In the genomic region with DNA sequence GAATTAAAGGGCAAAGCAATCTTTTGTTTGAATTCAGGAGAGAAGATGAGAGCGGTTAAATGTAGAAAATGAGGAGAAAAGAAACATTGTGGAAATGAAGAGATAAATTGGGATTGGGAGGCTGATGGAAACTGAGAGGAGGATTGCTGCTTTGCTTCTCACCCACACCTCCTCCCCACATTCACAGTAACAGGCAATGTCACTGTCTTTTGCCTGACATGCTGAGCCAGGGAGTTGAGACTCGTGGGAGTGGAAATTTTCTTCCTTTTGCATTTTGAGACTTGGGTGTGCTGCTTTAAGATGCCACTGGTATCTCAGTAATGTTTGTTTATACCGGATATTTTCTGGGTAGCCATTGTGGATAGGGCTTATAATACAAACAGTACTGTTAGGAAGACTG, we compare ENCODE assay signal across 12 mouse cellular contexts.
DNase-seq lines count a peak whose midpoint lies in the region; ATAC-seq and TF ChIP-seq lines count a peak whose summit lies in the region.
"Had no signal": no experiment of that assay in that cellular context is flagged by ENCODE, and none has a peak within 500 bp of the region (broad histone marks: within the 10 kb centered on the region; RNA-seq: fewer than 3 reads in every experiment).

No protein-coding gene starts in this region.

- H3K4me1 ChIP-seq in heart, adult 2 months (ENCODE audit: control insufficient read depth, insufficient read depth, low read length): peaks cover 18% of the 10 kb centered on the region
- peaks cover 14% of the 10 kb centered on the region; the same call in 1 of the 2 replicates for H3K4me1 ChIP-seq in kidney, postnatal 0 days (replicated peaks; ENCODE audit: insufficient read depth, low read length)
- H3K4me1 ChIP-seq in kidney, embryonic 14.5 days (ENCODE audit: control insufficient read depth, insufficient read depth, low read length): peaks cover 10% of the 10 kb centered on the region; the same call in 1 of the 2 replicates
- H3K4me1 ChIP-seq in midbrain, embryonic 16.5 days (ENCODE audit: control insufficient read depth, insufficient read depth, low read length): peaks cover 4% of the 10 kb centered on the region
- H3K4me1 ChIP-seq in midbrain, embryonic 11.5 days (ENCODE audit: control insufficient read depth, insufficient read depth, low read length): 0 out of 2 replicates have a peak, but pooled peaks cover 3% of the 10 kb centered on the region
- H3K4me1 ChIP-seq: embryonic facial prominence, embryonic 15.5 days had no signal

- DNase-seq in heart, adult 2 months: no peak
- DNase-seq in heart, adult 18-20 months: no peak
- DNase-seq in kidney, postnatal 0 days (ENCODE audit: low spot score): peak; percentile 46
- DNase-seq in midbrain, embryonic 11.5 days (ENCODE audit: low spot score, missing footprints): no peak
- peak; percentile 39 for DNase-seq in lung, postnatal 36 days
- DNase-seq: forebrain, postnatal 0 days; layer of hippocampus, adult 9-11 months had no signal

- intact Hi-C loops in heart, adult 2 months (cut with DNase I): no loop called here

- no peaks in the 10 kb centered on the region for H3K9me3 ChIP-seq in kidney, postnatal 0 days (replicated peaks; ENCODE audit: low read length)
- H3K9me3 ChIP-seq in kidney, embryonic 14.5 days (ENCODE audit: control insufficient read depth, low read length): no peaks in the 10 kb centered on the region
- H3K9me3 ChIP-seq in midbrain, embryonic 16.5 days (replicated peaks; ENCODE audit: control insufficient read depth, low read length, poor library complexity, severe bottlenecking): no peaks in the 10 kb centered on the region
- no peaks in the 10 kb centered on the region for H3K9me3 ChIP-seq in midbrain, embryonic 11.5 days (ENCODE audit: control insufficient read depth, low read length)
- H3K9me3 ChIP-seq: embryonic facial prominence, embryonic 15.5 days; hindbrain, embryonic 12.5 days had no signal

- WGBS in heart, adult 2 months: 28% methylated on average over 3 of the region's 3 CpGs
- WGBS in kidney, postnatal 0 days: 32% methylated on average over 3 of the region's 3 CpGs
- WGBS in kidney, embryonic 14.5 days: 46% methylated on average over 3 of the region's 3 CpGs
- 57% methylated on average over 3 of the region's 3 CpGs for WGBS in midbrain, embryonic 16.5 days
- 70% methylated on average over 3 of the region's 3 CpGs for WGBS in midbrain, embryonic 11.5 days

- no peaks in the 10 kb centered on the region for H3K27me3 ChIP-seq in heart, adult 2 months (ENCODE audit: control insufficient read depth, insufficient read depth, low read length)
- no peaks in the 10 kb centered on the region for H3K27me3 ChIP-seq in kidney, postnatal 0 days (ENCODE audit: insufficient read depth, low read length)
- no peaks in the 10 kb centered on the region for H3K27me3 ChIP-seq in kidney, embryonic 14.5 days (ENCODE audit: control insufficient read depth, insufficient read depth, low read length)
- no peaks in the 10 kb centered on the region for H3K27me3 ChIP-seq in midbrain, embryonic 16.5 days (ENCODE audit: control insufficient read depth, insufficient read depth, low read depth, low read length)
- no peaks in the 10 kb centered on the region for H3K27me3 ChIP-seq in midbrain, embryonic 11.5 days (ENCODE audit: control insufficient read depth, insufficient read depth, low read length)
- H3K27me3 ChIP-seq: embryonic facial prominence, embryonic 15.5 days; hindbrain, embryonic 12.5 days had no signal

- TF ChIP-seq EP300 in heart, adult 2 months (IDR thresholded peaks at IDR 0.05; ENCODE audit: insufficient read depth, low read depth, low read length): no peak

- peak overlapping the region; percentile 12; the same call in 1 of the 2 replicates for H3K27ac ChIP-seq in heart, adult 2 months
- peak overlapping the region; percentile 50 for H3K27ac ChIP-seq in kidney, postnatal 0 days
- H3K27ac ChIP-seq in kidney, embryonic 14.5 days (ENCODE audit: low read depth, low read length): no peak overlapping the region; the same call in 1 of the 2 replicates
- H3K27ac ChIP-seq in midbrain, embryonic 16.5 days (ENCODE audit: low read length): no peak overlapping the region
- H3K27ac ChIP-seq in midbrain, embryonic 11.5 days (ENCODE audit: low read depth, low read length): no peak overlapping the region
- H3K27ac ChIP-seq: embryonic facial prominence, embryonic 15.5 days; hindbrain, embryonic 12.5 days had no signal

- no peak for ATAC-seq in kidney, postnatal 0 days (replicated peaks; ENCODE audit: low FRiP score, low read depth)
- no peak for ATAC-seq in kidney, embryonic 14.5 days (ENCODE audit: low FRiP score, low TSS enrichment)
- no peak for ATAC-seq in midbrain, embryonic 16.5 days
- no peak for ATAC-seq in midbrain, embryonic 11.5 days (ENCODE audit: low FRiP score)
- ATAC-seq in inflammation-experienced regulatory T-cells, adult 6 months: no peak
- ATAC-seq: forebrain, postnatal 0 days had no signal

- H3K4me2 ChIP-seq in kidney, postnatal 0 days (ENCODE audit: low read length): peak overlapping the region; percentile 37; the same call in 1 of the 2 replicates
- no peak overlapping the region for H3K4me2 ChIP-seq in kidney, embryonic 14.5 days (replicated peaks; ENCODE audit: low read depth, low read length)
- H3K4me2 ChIP-seq in midbrain, embryonic 16.5 days (ENCODE audit: low read length): no peak overlapping the region
- H3K4me2 ChIP-seq in midbrain, embryonic 11.5 days: no peak overlapping the region
- H3K4me2 ChIP-seq: embryonic facial prominence, embryonic 15.5 days; hindbrain, embryonic 12.5 days had no signal

- no peak overlapping the region for H3K9ac ChIP-seq in heart, adult 2 months (ENCODE audit: low read depth, low read length)
- H3K9ac ChIP-seq in kidney, postnatal 0 days (ENCODE audit: low read depth, low read length): no peak overlapping the region
- H3K9ac ChIP-seq in kidney, embryonic 14.5 days (ENCODE audit: low read depth, low read length): no peak overlapping the region
- 0 out of 2 replicates have a peak overlapping the region, but pooled peaks have one; percentile 10 for H3K9ac ChIP-seq in midbrain, embryonic 16.5 days (ENCODE audit: low read depth, low read length)
- H3K9ac ChIP-seq in midbrain, embryonic 11.5 days (ENCODE audit: low read length): no peak overlapping the region
- H3K9ac ChIP-seq: embryonic facial prominence, embryonic 15.5 days; forebrain, postnatal 0 days; hindbrain, embryonic 12.5 days had no signal

- no peak for TF ChIP-seq CTCF in heart, adult 2 months (IDR thresholded peaks at IDR 0.05)
- no peak for TF ChIP-seq CTCF in kidney, postnatal 0 days (IDR thresholded peaks at IDR 0.05; ENCODE audit: low read depth)

- TF ChIP-seq POLR2A in heart, adult 2 months (IDR thresholded peaks at IDR 0.05; ENCODE audit: insufficient read depth, low read depth, low read length): no peak

- peaks cover 3% of the 10 kb centered on the region; the same call in 1 of the 2 replicates for H3K79me2 ChIP-seq in heart, adult 2 months (replicated peaks; ENCODE audit: control insufficient read depth, insufficient read depth, low read length)

- no peak overlapping the region for H3K4me3 ChIP-seq in heart, adult 2 months
- 0 out of 2 replicates have a peak overlapping the region, but pooled peaks have one; percentile 4 for H3K4me3 ChIP-seq in kidney, postnatal 0 days (replicated peaks; ENCODE audit: low read depth, low read length)
- H3K4me3 ChIP-seq in kidney, embryonic 14.5 days (ENCODE audit: low read length): no peak overlapping the region
- no peak overlapping the region for H3K4me3 ChIP-seq in midbrain, embryonic 16.5 days (ENCODE audit: low read depth, low read length)
- H3K4me3 ChIP-seq in midbrain, embryonic 11.5 days (ENCODE audit: low read depth, low read length): no peak overlapping the region
- H3K4me3 ChIP-seq: embryonic facial prominence, embryonic 15.5 days; hindbrain, embryonic 12.5 days had no signal

- peaks cover 46% of the 10 kb centered on the region for H3K36me3 ChIP-seq in heart, adult 2 months (ENCODE audit: control insufficient read depth, insufficient read depth, low read length)
- H3K36me3 ChIP-seq in kidney, postnatal 0 days (ENCODE audit: insufficient read depth, low read length): no peaks in the 10 kb centered on the region
- H3K36me3 ChIP-seq in kidney, embryonic 14.5 days (ENCODE audit: control insufficient read depth, insufficient read depth, low read length): no peaks in the 10 kb centered on the region
- no peaks in the 10 kb centered on the region for H3K36me3 ChIP-seq in midbrain, embryonic 16.5 days (ENCODE audit: control insufficient read depth, insufficient read depth, low read length)
- H3K36me3 ChIP-seq in midbrain, embryonic 11.5 days (ENCODE audit: control insufficient read depth, insufficient read depth, low read length): no peaks in the 10 kb centered on the region
- H3K36me3 ChIP-seq: embryonic facial prominence, embryonic 15.5 days; hindbrain, embryonic 12.5 days had no signal

Comparison
In these comparisons a context has a peak if more than half of its experiments do, and no peak if none do; other contexts are left out.
1. H3K27ac ChIP-seq: peak in heart, adult 2 months (single experiment) and kidney, postnatal 0 days (single experiment); none in kidney, embryonic 14.5 days (single experiment), midbrain, embryonic 16.5 days (single experiment) and midbrain, embryonic 11.5 days (single experiment).
2. DNase-seq: peak in kidney, postnatal 0 days (single experiment) and lung, postnatal 36 days (single experiment); none in heart, adult 2 months (0 of 2), heart, adult 18-20 months (0 of 2) and midbrain, embryonic 11.5 days (single experiment).